Mouse (Mus musculus): Measurements from ENCODE around the gene Neurl1a.
A peak's percentile ranks its signal among the peaks of the same experiment; 100 is the strongest.

The Neurl1a gene

GRCm38 (mm10) chr19:47242227-47242626, 63.6 kb downstream of the Neurl1a start:
- DNase-seq (ENCODE audit: low read depth, low spot score), result no peak

GRCm38 (mm10) chr19:47245512-47245911, 66.9 kb downstream of the Neurl1a start:
- DNase-seq (ENCODE audit: low read depth, low spot score), result no peak

- DNase-seq (ENCODE audit: low read depth, low spot score), result no peak
Measured at GRCm38 (mm10) chr19:47247791-47248190, 69.2 kb downstream of the Neurl1a start.

GRCm38 (mm10) chr19:47248296-47248695, 69.7 kb downstream of the Neurl1a start:
- no peak for DNase-seq (ENCODE audit: low read depth, low spot score)

- no peak for DNase-seq (ENCODE audit: low read depth, low spot score)
Measured at GRCm38 (mm10) chr19:47248906-47249568, 70.4 kb downstream of the Neurl1a start.

- DNase-seq (ENCODE audit: low read depth, low spot score), result no peak
Measured at GRCm38 (mm10) chr19:47250931-47251330, 72.3 kb downstream of the Neurl1a start.

GRCm38 (mm10) chr19:47253053-47253628, 74.5 kb downstream of the Neurl1a start:
- peak; percentile 69 for DNase-seq (ENCODE audit: low read depth, low spot score)

GRCm38 (mm10) chr19:47255036-47255435, 76.4 kb downstream of the Neurl1a start:
- no peak for DNase-seq (ENCODE audit: low read depth, low spot score)

- no peak for DNase-seq (ENCODE audit: low read depth, low spot score)
Measured at GRCm38 (mm10) chr19:47255919-47256318, 77.3 kb downstream of the Neurl1a start.

- DNase-seq (ENCODE audit: low read depth, low spot score), result peak; percentile 48
Measured at GRCm38 (mm10) chr19:47259581-47259980, 81.0 kb downstream of the Neurl1a start.

GRCm38 (mm10) chr19:47261196-47261595, 82.6 kb downstream of the Neurl1a start:
- DNase-seq (ENCODE audit: low read depth, low spot score), result no peak

- DNase-seq (ENCODE audit: low read depth, low spot score), result no peak
Measured at GRCm38 (mm10) chr19:47263621-47264020, 85.0 kb downstream of the Neurl1a start.

- DNase-seq (ENCODE audit: low read depth, low spot score), result peak; percentile 80
Measured at GRCm38 (mm10) chr19:47264322-47265092, 85.9 kb downstream of the Neurl1a start.

- no peak for DNase-seq (ENCODE audit: low read depth, low spot score)
Measured at GRCm38 (mm10) chr19:47266070-47266801, 87.6 kb downstream of the Neurl1a start.

- DNase-seq (ENCODE audit: low read depth, low spot score), result no peak
Measured at GRCm38 (mm10) chr19:47267066-47267465, 88.4 kb downstream of the Neurl1a start.

- DNase-seq (ENCODE audit: low read depth, low spot score), result peak; percentile 37
Measured at GRCm38 (mm10) chr19:47269729-47270128, 91.1 kb downstream of the Neurl1a start.

- no peak for DNase-seq (ENCODE audit: low read depth, low spot score)
Measured at GRCm38 (mm10) chr19:47270520-47270919, 91.9 kb downstream of the Neurl1a start.

GRCm38 (mm10) chr19:47276730-47277129, 98.1 kb downstream of the Neurl1a start:
- DNase-seq (ENCODE audit: low read depth, low spot score), result no peak

- DNase-seq (ENCODE audit: low read depth, low spot score), result no peak
Measured at GRCm38 (mm10) chr19:47279372-47279771, 100.8 kb downstream of the Neurl1a start.

- no peak for DNase-seq (ENCODE audit: low read depth, low spot score)
Measured at GRCm38 (mm10) chr19:47279788-47280532, 101.3 kb downstream of the Neurl1a start.

GRCm38 (mm10) chr19:47280894-47281293, 102.3 kb downstream of the Neurl1a start:
- DNase-seq (ENCODE audit: low read depth, low spot score), result no peak
